Mouse (Mus musculus): ENCODE measurements around the gene 9130409I23Rik.
"Not testable (repeated sequence)": the region's sequence is repeated elsewhere in the genome, so short reads cannot be mapped to it uniquely, and the experiment has no call there.

Gene 9130409I23Rik

GRCm38 (mm10) chr1:181022265-181022664 lies 28.8 kb upstream of the 9130409I23Rik start:
- DNase-seq (ENCODE audit: low read depth in 2 of 2, low spot score in 2 of 2) = peak; percentile 82 to 90

- not testable (repeated sequence) for DNase-seq (ENCODE audit: low read depth in 2 of 2, low spot score in 2 of 2)
These were observed 15.8 kb upstream of the 9130409I23Rik start for GRCm38 (mm10) chr1:181035015-181035778.

DNA sequence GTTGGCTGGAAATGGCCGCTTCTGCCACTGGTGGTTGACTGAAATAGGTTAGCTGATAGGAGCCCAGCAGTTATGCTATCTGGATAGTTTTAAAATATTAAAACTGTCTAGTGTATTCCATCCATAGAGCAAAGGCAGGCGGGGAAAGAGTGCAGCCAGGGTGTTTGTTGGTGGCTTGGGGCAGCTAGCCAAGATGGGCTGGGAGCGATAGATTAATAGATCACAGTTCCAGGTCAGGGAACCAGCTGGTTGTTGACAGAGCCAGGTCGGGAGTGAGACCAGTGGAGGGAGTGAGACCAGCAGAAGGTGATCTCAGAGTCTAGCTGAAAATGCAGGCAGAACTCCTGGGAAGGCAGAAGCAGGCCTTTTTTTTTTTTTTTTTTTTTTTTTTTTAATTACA lies 13.4 kb upstream of the 9130409I23Rik start:
- DNase-seq (ENCODE audit: low read depth in 2 of 2, low spot score in 2 of 2) = no peak

- DNase-seq (ENCODE audit: low read depth in 2 of 2, low spot score in 2 of 2) = peak; percentile 27 to 32
These were observed 11.4 kb upstream of the 9130409I23Rik start for GRCm38 (mm10) chr1:181039652-181040051.

DNA sequence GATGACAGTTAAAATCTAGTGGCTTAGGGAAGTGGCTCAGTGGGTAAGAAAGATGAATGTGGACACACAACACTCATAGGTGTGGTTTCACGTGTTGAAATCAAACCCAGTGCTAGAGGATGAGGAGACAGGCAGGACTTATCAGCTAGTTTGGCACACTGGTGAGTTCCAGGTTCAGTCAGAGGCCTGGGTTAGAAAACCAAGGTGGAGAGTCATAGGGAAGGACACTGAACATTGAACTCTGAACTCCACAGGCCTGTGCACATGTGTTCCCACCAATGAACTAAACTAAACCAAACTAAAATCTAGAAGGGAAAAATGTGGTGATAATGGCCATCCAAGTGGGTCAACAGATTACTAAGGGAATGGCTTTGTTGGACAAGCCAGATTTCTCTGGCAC lies 3.5 kb upstream of the 9130409I23Rik start:
- DNase-seq (ENCODE audit: low read depth in 2 of 2, low spot score in 2 of 2) = no peak

DNA sequence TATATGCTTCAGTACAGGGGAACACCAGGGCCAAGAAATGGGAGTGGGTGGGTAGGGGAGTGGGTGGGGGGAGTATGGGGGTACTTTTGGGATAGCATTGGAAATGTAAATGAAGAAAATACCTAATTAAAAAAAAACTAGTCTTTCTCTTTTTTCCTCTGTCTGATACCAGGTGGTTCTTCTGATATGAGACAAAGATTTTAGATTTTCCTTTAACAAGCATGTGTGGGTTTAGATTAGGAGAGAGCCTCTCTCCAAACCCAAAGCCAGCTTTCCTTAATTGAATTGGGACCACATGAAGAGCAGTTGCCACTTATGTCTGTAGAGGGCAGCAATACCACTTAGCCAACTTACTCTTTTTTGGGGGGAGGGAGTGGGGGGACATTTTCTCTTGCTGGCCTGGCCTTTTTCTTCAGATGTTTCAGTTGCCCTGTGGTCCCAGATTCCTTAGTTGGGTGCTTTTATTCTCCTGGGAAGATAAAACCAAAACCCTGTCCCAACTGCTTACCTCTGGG lies 1.7 kb upstream of the 9130409I23Rik start:
- no peak for DNase-seq (ENCODE audit: low read depth in 2 of 2, low spot score in 2 of 2)

DNA sequence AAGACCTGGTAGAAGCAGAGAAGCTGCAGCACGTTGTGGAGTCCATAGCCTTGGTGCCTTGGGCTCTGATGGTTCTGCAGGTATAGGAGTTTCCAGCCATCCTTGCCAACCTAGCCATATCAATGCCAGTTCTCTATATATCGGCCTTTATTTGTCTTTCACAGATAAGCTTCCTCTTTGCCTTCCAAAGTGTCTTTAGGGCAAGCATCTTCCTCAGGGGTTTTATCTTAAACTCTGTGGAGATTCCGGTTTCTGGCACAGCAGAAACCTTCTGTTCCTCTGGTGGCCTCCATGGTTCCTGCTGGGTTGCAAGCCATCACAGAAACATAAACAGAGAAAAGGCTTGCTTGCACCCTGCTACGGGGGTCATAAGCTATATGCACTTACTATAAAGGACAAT lies 1.9 kb downstream of the 9130409I23Rik start:
- DNase-seq (ENCODE audit: low read depth in 2 of 2, low spot score in 2 of 2) = no peak

DNA sequence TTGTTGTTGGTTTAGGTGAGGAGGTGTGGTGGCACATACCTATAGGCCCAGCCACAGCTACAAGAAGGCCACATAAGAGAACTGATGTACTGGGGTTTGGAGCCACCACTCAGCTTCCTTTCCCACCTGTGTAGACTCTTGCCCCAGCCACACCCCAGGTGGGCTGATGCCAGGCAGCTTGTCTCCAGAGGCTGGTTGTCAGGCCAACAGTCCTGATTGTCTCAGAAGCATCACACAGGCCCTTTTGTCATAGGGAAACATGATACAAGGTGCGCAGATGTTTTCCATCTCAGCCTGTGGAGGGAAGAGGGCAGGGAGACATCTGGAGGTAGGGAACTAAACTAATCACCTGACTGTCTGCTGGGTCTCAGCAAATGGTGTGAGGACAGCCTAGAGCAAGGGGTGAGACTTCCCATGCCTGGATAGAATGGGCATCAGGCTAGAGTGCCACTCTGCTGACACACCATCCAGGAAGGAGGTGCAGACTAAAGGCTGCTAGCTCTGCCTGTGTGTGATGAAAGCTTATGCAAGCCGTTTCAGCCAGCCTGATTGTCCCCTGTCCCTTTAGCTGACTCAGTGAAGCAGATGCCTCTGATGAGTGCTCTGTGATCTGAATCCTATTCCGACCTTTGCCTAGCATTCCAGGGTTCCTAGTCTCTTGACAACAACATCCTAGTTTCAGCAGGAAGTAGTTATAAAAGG lies 10.9 kb downstream of the 9130409I23Rik start:
- DNase-seq (ENCODE audit: low read depth in 2 of 2, low spot score in 2 of 2) = no peak

DNA sequence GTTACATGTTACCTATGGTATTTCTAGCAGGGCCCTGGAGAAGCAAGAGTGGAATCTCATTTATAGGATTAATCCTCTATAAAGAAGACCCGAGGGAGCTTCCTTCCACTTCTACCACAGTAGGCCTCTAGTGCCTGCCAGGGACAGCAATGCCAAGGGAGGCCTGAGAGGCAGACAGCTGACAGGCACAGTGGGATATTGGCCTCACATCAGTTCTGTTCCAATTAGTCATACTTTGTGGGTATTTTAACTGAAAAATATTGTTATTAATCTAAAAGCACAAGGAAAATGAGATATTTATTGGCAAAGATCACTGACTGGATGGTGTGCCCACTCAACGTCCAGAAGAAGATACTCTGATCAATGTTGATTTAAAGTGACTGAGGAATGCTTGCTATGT lies 13.0 kb downstream of the 9130409I23Rik start:
- no peak for DNase-seq (ENCODE audit: low read depth in 2 of 2, low spot score in 2 of 2)

GRCm38 (mm10) chr1:181064648-181065047 lies 13.6 kb downstream of the 9130409I23Rik start:
- DNase-seq (ENCODE audit: low read depth in 2 of 2, low spot score in 2 of 2) = no peak

GRCm38 (mm10) chr1:181068344-181068743 lies 17.3 kb downstream of the 9130409I23Rik start:
- no peak for DNase-seq (ENCODE audit: low read depth in 2 of 2, low spot score in 2 of 2)

- DNase-seq (ENCODE audit: low read depth in 2 of 2, low spot score in 2 of 2) = no peak
These were observed 18.6 kb downstream of the 9130409I23Rik start for GRCm38 (mm10) chr1:181069671-181070070.

GRCm38 (mm10) chr1:181073075-181073474 lies 22.0 kb downstream of the 9130409I23Rik start:
- DNase-seq (ENCODE audit: low read depth in 2 of 2, low spot score in 2 of 2) = no peak

DNA sequence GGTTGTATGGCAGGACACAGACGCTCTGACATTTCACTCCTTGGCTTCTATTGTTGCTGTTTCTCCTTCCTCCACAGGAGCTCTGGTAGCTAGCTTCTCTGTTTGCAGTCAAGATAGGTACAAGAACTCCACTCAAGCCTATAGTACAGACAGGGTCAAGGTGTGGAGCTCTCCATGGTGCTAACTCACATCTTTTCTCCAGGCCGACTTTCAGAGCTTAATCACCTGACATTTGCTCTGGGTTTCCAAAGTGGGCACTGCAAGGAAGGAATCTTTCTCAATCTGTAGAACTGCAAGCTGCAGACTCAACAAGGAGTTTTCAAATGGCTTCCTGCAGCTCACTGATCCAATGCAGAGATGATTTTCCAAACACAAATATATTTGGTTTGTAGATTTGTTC lies 33.0 kb downstream of the 9130409I23Rik start:
- DNase-seq (ENCODE audit: low read depth in 2 of 2, low spot score in 2 of 2) = no peak

DNA sequence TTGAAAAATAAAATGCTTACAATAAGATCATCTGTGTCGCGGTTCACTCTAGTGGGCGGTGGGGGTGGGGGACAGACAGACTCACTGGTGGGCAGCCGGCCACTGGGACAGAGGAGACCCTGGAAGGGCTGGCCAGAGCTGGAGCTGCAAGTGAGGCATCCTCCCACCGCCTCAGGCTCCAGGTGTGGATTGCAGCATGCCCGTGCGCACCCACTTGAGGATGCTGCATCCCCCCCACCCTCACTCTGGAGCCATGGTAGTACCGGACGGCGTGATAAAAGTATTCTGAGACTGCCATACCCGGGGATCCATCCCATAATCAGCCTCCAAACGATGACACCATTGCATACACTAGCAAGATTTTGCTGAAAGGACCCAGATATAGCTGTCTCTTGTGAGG lies 39.0 kb downstream of the 9130409I23Rik start:
- no peak for DNase-seq (ENCODE audit: low read depth in 2 of 2, low spot score in 2 of 2)

All from CD8-positive naive resting alpha-beta T cell, adult 2 months (primary cell).